Mouse (Mus musculus): ENCODE results near the gene Knop1. TPM values are rescaled to one million over a fixed set of nuclear protein-coding genes. Genes with fewer than 3 reads are reported as not detected.

Gene Knop1
- polyA plus RNA-seq, 1 experiment from 2014 or later, result 51.6 TPM

DNA sequence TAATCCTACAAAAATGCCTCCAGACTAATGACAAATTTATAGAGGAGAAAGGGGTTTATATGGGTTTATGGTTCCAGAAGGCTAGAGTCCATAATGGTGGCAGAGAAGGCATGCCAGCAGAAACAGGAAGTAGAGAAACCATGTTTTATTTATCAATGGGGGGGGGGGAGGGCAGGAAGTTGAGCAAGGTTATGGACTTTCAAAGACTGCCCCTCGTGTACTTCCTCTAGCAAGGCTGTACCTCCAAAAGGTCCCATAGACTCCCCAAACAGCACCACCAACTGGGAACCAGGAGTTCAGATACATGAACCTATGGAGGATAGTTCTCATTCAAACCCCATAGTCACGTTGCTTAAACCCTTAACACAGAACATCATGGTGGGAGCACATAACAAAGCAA is 9.3 kb upstream of the Knop1 start:
- no peak overlapping the region for H3K4me3 ChIP-seq (ENCODE audit: low read depth, low read length)
- ATAC-seq (no peak), DNase-seq (ENCODE audit: low spot score) (no peak)
- no peaks in the 10 kb centered on the region for H3K36me3 ChIP-seq (ENCODE audit: insufficient read depth, low read length)
- 54% methylated on average over 2 of the region's 2 CpGs for WGBS
- no peak overlapping the region for H3K27ac ChIP-seq (ENCODE audit: low read length)
- H3K4me1 ChIP-seq (ENCODE audit: insufficient read depth, low read depth, low read length), result no peaks in the 10 kb centered on the region
- no peak overlapping the region for H3K4me2 ChIP-seq (replicated peaks; ENCODE audit: low read depth, low read length)
- H3K27me3 ChIP-seq (replicated peaks; ENCODE audit: insufficient read depth, low read length), result no peaks in the 10 kb centered on the region
- TF ChIP-seq CTCF (IDR thresholded peaks at IDR 0.05), result no peak
- no peak overlapping the region for H3K9ac ChIP-seq (replicated peaks; ENCODE audit: low read depth)
- H3K9me3 ChIP-seq (ENCODE audit: low read length), result no peaks in the 10 kb centered on the region

DNA sequence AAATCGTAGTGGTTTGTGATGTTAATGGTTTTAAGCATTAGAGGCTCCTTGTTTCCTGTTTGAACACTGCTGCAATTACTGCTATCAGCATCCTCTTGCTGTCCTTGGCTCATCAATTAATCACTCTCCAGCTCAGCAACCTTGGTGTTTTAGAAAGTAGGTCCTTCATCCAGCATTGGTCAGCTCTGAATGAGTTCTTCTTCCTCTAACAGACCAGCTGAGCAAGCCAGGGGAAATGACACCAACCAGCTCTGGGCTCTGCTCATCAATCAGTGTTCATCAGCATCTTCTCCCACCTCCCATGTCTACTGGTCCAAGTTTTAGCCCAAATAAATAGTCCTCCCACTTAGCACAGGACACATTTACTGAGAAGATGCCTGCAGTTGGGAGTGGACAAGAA is 2.6 kb upstream of the Knop1 start:
- Histone ChIP-seq H3K9ac (replicated peaks; ENCODE audit: low read depth) (no peak overlapping the region), H3K36me3 (ENCODE audit: insufficient read depth, low read length) (no peaks in the 10 kb centered on the region), H3K4me1 (ENCODE audit: insufficient read depth, low read depth, low read length) (peaks cover 8% of the 10 kb centered on the region; the same call in 1 of the 2 replicates), H3K9me3 (ENCODE audit: low read length) (no peaks in the 10 kb centered on the region), H3K27ac (ENCODE audit: low read length) (no peak overlapping the region), H3K4me2 (replicated peaks; ENCODE audit: low read depth, low read length) (no peak overlapping the region), H3K4me3 (ENCODE audit: low read depth, low read length) (no peak overlapping the region), H3K27me3 (replicated peaks; ENCODE audit: insufficient read depth, low read length) (no peaks in the 10 kb centered on the region)
- no peak for TF ChIP-seq CTCF (IDR thresholded peaks at IDR 0.05)
- TF ChIP-seq EP300 (IDR thresholded peaks at IDR 0.05), result no peak
- DNase-seq (ENCODE audit: low spot score), result no peak
- 78% methylated on average over 1 of the region's 1 CpGs for WGBS
- no peak for ATAC-seq

DNA sequence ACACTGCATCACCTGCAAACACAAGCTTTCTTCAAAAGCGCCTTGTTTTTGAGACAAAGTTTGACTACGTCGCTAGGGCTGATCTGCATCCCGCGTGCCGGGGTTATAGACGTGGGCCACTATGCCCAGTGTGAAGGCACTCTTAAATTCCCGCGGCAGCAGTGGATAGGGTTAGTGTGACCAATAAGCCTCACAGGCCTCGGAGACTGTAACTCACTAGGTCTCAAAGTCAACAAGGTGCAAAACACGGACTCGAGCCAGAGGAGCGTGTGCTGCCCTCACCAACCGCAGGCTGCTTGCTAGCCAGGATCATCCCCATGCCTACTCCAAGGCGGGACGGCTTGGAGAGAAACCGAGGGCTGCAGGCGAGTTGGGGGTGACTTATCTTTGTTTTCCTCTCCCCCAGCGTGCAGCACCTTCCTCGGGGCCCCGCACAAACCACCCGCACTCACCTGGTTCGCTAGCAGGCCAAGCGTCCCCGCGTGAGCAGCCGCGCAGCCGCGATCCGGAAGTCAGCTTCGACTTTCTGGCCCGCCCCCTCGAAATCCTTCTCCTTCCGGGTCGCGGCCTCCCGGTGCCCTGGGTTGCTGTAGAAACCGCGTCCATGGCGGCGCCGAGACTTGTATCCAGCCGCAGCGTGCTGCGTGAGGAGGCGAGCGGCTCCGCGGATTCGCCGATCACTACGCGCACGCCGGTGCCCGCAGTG is 730 bp downstream of the Knop1 start, which contains the start of gene Iqck:
TSS of gene Iqck (plus strand) at position 582 of the 706 bp plus-strand sequence.
- TF ChIP-seq EP300 (IDR thresholded peaks at IDR 0.05), result no peak
- TF ChIP-seq CTCF (IDR thresholded peaks at IDR 0.05), result no peak
- WGBS, result 0% methylated on average over 56 of the region's 57 CpGs

DNA sequence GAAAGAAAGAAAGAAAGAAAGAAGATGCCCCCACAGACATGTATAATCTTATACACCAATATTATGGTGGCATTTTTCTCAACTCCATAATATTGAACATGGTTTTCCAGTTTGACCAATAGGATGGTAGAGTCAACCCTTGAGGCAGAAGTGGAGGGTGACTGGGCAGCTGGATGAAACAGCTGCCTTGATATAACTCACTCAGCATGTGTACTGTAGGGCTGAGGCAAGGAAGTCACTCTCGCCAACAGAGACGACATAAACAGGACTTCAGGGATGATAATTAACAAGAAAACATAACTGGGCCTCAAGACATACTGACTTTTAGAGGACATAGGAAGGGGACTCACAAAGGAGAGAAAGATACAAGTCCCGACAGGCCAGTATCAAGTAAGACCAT is 1.4 kb downstream of the Knop1 start:
- H3K4me2 ChIP-seq (replicated peaks; ENCODE audit: low read depth, low read length), result peak overlapping the region; percentile 90
- no peak overlapping the region for H3K27ac ChIP-seq (ENCODE audit: low read length)
- H3K9ac ChIP-seq (replicated peaks; ENCODE audit: low read depth), result peak overlapping the region; percentile 37; the same call in 1 of the 2 replicates
- H3K4me3 ChIP-seq (ENCODE audit: low read depth, low read length), result peak overlapping the region; percentile 78
- no peak for DNase-seq (ENCODE audit: low spot score)
- no peak for TF ChIP-seq CTCF (IDR thresholded peaks at IDR 0.05)
- TF ChIP-seq EP300 (IDR thresholded peaks at IDR 0.05), result no peak
- no peaks in the 10 kb centered on the region for H3K27me3 ChIP-seq (replicated peaks; ENCODE audit: insufficient read depth, low read length)
- no peaks in the 10 kb centered on the region for H3K36me3 ChIP-seq (ENCODE audit: insufficient read depth, low read length)
- no peaks in the 10 kb centered on the region for H3K9me3 ChIP-seq (ENCODE audit: low read length)
- ATAC-seq, result no peak
- H3K4me1 ChIP-seq (ENCODE audit: insufficient read depth, low read depth, low read length), result peaks cover 8% of the 10 kb centered on the region; the same call in 1 of the 2 replicates
- 7% methylated on average over 3 of the region's 3 CpGs for WGBS

More for the DNA sequence above, 730 bp downstream of the Knop1 start, which contains the start of gene Iqck:
- Histone ChIP-seq H3K27me3 (replicated peaks; ENCODE audit: insufficient read depth, low read length) (no peaks in the 10 kb centered on the region), H3K27ac (ENCODE audit: low read length) (peak within 1 kb of the TSS; percentile 68), H3K4me1 (ENCODE audit: insufficient read depth, low read depth, low read length) (peaks cover 8% of the 10 kb centered on the region; the same call in 1 of the 2 replicates), H3K36me3 (ENCODE audit: insufficient read depth, low read length) (no peaks in the 10 kb centered on the region), H3K9ac (replicated peaks; ENCODE audit: low read depth) (peak within 1 kb of the TSS; percentile 37), H3K9me3 (ENCODE audit: low read length) (no peaks in the 10 kb centered on the region), H3K4me3 (ENCODE audit: low read depth, low read length) (peak within 1 kb of the TSS; percentile 78), H3K4me2 (replicated peaks; ENCODE audit: low read depth, low read length) (peak within 1 kb of the TSS; percentile 90)
- ATAC-seq (peak; percentile 98), DNase-seq (ENCODE audit: low spot score) (peak; percentile 96)

DNA sequence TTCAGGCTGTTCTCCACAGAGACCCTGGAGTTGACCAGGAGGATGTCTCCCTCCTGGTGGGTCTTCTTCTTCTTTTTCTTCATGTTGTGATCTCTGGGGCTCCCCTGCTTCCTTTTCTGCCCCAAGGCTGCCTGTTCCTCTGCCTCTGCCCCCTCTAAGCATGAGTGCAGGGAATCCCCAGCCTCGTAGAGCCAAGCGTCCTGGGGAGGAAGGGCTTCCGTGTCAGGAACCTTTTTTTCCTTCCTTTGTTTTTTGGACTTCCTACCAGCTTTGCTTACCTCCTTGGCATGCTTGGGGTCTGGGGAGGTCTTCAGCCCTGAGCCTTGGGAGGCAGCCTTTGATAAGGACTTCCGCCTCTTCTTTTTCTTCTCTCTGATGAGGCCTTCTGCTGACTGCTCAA is 3.4 kb downstream of the Knop1 start:
- no peak for DNase-seq (ENCODE audit: low spot score)
- H3K9me3 ChIP-seq (ENCODE audit: low read length), result no peaks in the 10 kb centered on the region
- H3K9ac ChIP-seq (replicated peaks; ENCODE audit: low read depth), result no peak overlapping the region
- TF ChIP-seq CTCF (IDR thresholded peaks at IDR 0.05) (no peak), EP300 (IDR thresholded peaks at IDR 0.05) (no peak)
- peaks cover 8% of the 10 kb centered on the region for H3K4me1 ChIP-seq (ENCODE audit: insufficient read depth, low read depth, low read length)
- 70% methylated on average over 4 of the region's 4 CpGs for WGBS
- H3K27ac ChIP-seq (ENCODE audit: low read length), result no peak overlapping the region
- no peak for ATAC-seq
- H3K4me3 ChIP-seq (ENCODE audit: low read depth, low read length), result no peak overlapping the region
- H3K36me3 ChIP-seq (ENCODE audit: insufficient read depth, low read length), result 0 out of 2 replicates have a peak, but pooled peaks cover 3% of the 10 kb centered on the region
- no peaks in the 10 kb centered on the region for H3K27me3 ChIP-seq (replicated peaks; ENCODE audit: insufficient read depth, low read length)
- H3K4me2 ChIP-seq (replicated peaks; ENCODE audit: low read depth, low read length), result no peak overlapping the region

DNA sequence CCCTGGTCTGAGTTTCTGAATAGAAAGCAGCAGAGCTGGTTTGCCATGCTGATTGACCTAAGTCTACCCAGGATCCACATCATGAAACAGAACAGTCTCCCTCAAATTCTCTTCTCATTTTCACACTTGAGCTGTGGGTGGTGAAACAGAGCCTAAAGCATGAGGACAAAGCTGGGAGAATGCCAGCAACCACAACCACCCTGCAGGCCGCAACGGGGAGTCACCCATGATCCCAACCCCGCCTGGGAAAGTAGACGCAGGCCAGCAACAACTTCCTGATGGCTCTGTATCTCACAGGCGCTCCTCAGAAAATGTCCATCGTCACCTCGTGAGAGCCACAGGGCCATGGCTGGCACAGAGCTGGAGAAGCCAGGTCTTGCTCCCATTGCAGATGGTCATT is 4.5 kb downstream of the Knop1 start:
- DNase-seq (ENCODE audit: low spot score), result peak; percentile 37
- H3K27me3 ChIP-seq (replicated peaks; ENCODE audit: insufficient read depth, low read length), result no peaks in the 10 kb centered on the region
- H3K4me3 ChIP-seq (ENCODE audit: low read depth, low read length), result no peak overlapping the region
- peaks cover 9% of the 10 kb centered on the region; the same call in 1 of the 2 replicates for H3K36me3 ChIP-seq (ENCODE audit: insufficient read depth, low read length)
- TF ChIP-seq CTCF (IDR thresholded peaks at IDR 0.05) (no peak), EP300 (IDR thresholded peaks at IDR 0.05) (no peak)
- H3K27ac ChIP-seq (ENCODE audit: low read length), result no peak overlapping the region
- no peak overlapping the region for H3K9ac ChIP-seq (replicated peaks; ENCODE audit: low read depth)
- ATAC-seq, result no peak
- WGBS, result 78% methylated on average over 7 of the region's 7 CpGs
- H3K4me1 ChIP-seq (ENCODE audit: insufficient read depth, low read depth, low read length), result peaks cover 8% of the 10 kb centered on the region
- H3K9me3 ChIP-seq (ENCODE audit: low read length), result no peaks in the 10 kb centered on the region
- no peak overlapping the region for H3K4me2 ChIP-seq (replicated peaks; ENCODE audit: low read depth, low read length)

Data from lung, postnatal 0 days (tissue).